Mouse (Mus musculus) left cerebral cortex, postnatal 36 days (tissue): Measurements from ENCODE around the gene Aldh3b2. TPM values are rescaled to one million over a fixed set of nuclear protein-coding genes. Genes with fewer than 3 reads are reported as not detected.
A peak's percentile ranks its signal among the peaks of the same experiment; 100 is the strongest.

Experiments
- DNase-seq, 2 experiments: peaks; one replicate each; pipeline ENCODE4 v3.0.0; 2021 to 2022; ENCODE audit warnings: low spot score in 2 of 2, mixed read lengths in 1 of 2
- intact Hi-C: fragments of 180-260 bp; cut with DNase I; formaldehyde crosslinking; loops from one replicate; pipeline ENCODE4 v1.15.1; 2025
- total RNA-seq, 2 experiments: library from RNA; stranded (reverse); gene quantifications; 2 replicates each; pipeline ENCODE4 v1.2.3; 2021

Aldh3b2 gene
- total RNA-seq, result 1 to 10 TPM; 1.0 to 1.4 TPM

DNA sequence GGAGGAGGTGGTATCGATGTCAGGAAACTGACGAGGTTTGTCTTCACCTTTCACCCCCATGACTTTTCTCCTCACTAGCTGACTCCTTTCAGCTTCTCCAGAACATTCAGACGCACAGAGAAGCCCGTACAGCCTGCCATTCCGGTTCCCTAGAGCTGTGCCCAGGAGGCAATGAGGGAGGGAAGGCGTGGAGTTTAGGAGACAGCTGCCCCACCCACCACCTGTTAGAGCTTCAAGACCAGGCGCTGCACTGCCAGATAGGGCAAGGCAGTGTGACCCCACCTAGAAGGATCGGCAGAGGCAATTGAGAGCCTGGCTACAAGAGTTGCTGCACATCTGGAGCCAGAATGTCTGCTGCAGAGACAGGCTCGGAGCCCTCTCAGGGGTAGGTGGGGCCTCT, at the start of gene Aldh3b2:
TSS of gene Aldh3b2 (plus strand) at position 100 of the 400 bp plus-strand sequence.
- intact Hi-C loops, result no loop called here
- DNase-seq, result no peak

DNA sequence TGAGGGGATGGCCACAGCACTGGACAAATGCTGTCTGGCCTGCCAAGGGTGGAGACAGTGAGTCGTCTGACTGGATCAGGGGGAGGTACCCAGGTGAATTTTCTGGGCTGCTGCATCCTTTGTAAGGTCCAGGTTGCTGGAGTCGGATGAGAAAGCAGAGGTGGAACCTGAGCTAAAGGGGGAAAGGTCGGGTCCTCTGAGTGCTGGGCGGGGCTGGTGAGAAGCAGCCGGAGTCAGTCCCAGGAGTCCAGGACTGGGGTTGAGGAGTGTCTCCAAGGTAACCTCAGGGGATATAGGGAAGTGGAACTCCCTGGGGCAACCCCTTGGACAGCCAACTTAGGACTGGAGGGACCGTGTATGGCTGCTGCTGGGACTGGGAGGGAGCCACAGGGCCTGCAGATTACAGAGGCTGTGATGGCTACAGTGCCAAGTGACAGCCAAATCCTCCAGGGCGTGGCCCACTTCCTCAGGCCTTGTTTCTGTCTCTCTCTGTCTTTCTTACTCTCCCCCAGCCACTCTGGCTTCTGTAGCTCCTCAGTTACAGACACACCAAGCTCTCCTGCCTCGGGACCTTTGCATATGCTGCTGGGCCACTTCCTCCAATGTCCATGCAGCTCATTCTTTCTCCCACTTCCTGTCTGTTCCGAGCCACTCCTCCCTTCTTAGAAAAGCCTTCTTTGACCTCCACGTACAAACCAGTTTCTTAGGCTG, 49.3 kb upstream of the Aldh3b2 start:
- no peak for DNase-seq

DNA sequence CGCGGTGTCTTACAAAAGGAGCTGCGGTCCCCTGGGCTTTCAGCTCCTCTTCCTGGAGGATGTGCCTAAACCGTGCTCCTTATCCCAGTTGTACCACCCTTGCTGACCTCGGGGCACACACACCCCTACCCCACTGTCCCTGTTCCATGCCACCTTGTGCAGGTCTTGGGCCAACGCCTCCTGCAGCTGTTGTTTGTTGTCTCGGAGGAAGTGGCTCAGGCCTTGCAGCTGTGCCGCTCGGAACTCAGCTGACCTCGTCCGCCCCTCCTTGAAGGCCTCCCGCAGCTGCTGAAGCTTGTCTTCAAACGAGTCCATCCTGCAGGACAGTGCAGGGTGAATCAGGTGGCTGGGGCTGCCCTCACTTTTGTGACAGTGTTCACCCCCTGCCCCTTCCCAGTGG, 48.5 kb upstream of the Aldh3b2 start:
- intact Hi-C loops, result no loop called here
- no peak for DNase-seq

More for the DNA sequence above, 49.3 kb upstream of the Aldh3b2 start:
- intact Hi-C loops, result no loop called here

DNA sequence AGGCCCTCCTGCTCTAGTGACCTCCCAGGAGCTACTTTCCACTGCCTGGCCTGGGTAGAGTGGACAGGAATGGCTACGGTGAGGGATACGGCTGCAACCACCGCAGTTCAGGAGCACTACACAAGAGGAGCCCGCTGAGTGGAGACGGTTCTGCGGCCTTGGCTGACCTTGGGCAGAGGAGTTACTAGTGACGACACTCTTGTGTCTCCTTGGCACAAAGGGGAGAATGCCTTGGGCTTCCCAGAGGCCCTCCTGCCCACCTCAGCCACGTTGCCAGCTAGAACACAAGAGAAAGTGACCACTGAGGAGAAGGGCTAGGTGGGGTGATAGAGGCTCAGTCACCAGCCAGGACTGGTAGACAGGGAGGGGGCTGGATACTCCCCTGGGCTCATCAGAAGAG, 47.9 kb upstream of the Aldh3b2 start:
- intact Hi-C loops, result no loop called here
- no peak for DNase-seq

DNA sequence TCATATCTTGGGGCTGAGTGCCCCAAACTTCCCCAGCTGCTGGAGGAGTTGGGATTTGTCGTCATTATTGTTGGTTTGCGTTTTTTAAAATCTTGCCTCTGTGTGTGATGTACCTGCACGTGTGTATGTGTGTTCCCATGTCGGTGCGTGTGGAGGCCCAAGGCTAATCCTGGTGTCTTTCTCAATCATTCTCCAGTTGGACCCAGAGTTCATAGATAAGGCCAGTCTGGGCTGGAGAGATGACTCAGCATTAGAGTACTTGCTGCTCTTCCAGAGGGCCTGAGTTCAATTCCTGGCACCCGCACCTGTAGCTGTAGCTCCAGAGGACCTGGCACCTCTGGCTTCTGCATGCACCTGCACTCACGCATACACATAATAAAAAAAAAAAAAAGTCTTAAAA, 47.3 kb upstream of the Aldh3b2 start:
- intact Hi-C loops, result no loop called here
- DNase-seq, result no peak

DNA sequence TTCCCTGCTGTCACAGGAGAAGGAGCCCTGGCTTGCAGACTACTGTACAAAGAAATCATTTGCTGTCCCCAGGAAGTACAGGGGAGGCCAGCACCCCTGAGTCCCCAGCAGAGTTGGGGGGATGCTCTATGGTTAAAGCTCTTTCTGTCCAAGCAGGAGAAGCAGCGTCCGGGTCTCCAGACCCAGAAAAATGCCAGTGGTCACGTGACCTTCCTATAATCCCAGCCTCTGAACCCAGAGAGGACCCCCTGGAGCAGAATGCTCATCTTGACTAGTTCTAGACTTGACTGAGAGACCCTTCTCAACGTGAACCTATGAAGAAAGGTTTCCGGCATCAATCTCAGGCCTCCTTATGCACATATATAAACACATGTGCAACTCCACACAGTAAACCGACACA, 46.3 kb upstream of the Aldh3b2 start:
- DNase-seq, result no peak
- intact Hi-C loops, result no loop called here

DNA sequence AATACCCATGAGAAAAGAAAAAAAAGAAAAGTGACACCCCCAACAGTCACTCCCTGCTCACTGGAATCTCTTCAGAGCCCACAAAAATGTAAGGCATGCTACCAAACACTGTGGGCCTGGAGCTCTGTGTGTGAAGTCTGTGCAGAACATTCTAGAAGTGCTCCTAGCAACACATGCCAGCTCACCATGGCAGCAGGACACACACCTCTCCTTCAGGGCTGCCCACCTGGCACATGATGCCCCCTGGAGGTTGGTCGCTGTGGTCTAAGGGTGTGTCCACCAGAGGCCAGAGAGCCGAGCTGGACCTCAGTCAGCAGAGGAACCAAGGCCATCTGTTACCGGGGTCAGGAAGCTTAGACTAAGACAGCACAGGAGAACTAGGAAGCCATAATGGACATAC, 45.8 kb upstream of the Aldh3b2 start:
- no peak for DNase-seq
- intact Hi-C loops, result no loop called here

DNA sequence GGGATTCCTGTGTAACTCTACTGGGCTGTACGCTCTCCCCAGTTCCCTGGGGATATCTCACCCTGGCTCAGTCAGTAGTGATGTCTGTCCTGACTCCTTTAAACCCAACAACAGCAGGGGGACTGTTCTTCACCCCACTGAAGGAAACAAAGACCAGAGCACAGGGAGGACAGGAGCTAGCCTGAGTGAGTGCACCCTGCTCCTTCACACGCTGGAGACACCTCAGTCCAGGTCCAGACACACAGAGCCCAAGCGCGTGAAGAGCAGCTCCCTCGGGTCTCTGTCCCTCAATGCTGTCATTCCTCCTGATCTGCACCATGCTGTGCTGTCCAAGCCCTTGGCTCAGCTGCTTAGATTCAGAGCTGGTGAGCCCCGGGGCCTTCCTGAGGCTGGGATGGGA, 45.4 kb upstream of the Aldh3b2 start:
- no peak for DNase-seq
- intact Hi-C loops, result no loop called here

DNA sequence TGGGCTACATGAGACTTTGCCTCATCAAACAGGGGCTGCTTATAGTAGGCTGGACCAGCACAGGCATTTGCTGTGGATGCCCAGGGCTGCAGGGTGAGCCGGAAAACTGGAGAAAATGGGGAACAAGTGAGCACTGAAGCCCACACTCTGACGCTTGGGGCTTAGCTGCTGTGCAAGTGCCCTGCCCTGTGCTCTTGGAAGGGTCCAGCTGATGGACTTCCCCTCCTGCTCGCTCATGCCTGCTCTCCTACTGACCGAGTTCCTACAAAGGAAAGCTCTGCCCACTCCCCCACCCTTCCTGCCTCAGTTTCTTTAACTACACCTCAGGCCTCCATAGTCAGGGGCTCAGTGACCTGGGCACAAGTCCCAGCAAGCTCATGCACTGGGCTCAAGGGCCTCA, 44.1 kb upstream of the Aldh3b2 start:
- DNase-seq, result no peak
- intact Hi-C loops, result no loop called here

DNA sequence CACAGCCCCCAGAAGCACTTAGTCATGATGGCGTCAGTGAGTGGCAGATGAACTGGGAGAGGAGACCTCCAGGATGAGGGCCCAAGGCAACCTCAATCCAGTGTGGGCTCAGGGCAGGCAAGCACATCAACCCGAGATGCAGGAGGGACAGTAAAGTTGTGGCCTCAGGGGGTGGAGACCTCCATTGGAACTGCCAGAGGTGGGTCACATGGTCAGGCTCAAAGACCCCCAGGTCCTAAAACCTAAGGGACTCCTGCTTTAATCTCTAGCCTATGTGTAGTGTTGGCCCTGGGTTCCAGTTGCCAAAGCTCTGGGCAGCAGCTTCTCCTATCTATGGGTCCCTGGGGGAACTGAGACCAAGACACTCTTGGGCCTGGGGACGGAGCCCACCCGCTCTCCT, 43.3 kb upstream of the Aldh3b2 start:
- intact Hi-C loops, result no loop called here
- no peak for DNase-seq

DNA sequence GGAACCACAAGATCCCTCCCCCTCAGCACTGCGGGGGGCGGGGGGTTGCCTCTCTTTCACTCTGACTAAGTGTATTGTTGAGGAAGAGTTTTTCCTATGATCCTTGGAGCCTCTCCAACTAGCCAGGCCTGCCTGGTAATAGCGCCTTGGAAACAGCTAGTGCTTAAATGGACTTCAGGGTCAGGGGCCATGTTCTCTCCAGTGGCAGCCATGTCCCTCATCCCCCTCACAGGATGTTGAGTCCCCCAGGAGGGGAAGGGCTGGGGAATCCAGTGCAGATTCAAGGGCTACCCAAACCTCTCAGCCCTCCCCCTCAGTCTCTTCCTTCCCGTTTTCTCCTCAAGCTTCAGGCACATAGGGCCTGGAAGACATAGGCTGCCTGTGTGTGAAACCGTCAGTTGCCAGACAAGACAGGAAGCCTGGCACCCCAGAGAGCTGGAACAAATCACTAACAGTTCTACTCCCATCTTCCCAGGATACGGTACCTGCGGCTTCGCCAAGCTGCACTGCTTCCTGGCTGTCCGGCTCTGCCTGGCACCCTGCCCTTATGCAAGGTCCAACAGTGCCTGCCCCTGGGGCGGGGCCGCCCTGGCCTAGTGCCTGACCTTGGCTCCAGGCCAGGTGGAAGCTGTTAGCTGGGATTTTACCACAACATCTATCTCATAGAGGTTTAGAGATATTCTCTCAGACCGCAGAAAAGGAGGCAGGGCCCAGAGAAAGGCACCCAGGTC, 42.8 kb upstream of the Aldh3b2 start, which contains the start of gene Aldh3b1:
TSS of gene Aldh3b1 (minus strand) at position 598 of the 731 bp plus-strand sequence.
- intact Hi-C loops, result no loop called here
- DNase-seq, result peak in 1 of 2 experiments; percentile 56

DNA sequence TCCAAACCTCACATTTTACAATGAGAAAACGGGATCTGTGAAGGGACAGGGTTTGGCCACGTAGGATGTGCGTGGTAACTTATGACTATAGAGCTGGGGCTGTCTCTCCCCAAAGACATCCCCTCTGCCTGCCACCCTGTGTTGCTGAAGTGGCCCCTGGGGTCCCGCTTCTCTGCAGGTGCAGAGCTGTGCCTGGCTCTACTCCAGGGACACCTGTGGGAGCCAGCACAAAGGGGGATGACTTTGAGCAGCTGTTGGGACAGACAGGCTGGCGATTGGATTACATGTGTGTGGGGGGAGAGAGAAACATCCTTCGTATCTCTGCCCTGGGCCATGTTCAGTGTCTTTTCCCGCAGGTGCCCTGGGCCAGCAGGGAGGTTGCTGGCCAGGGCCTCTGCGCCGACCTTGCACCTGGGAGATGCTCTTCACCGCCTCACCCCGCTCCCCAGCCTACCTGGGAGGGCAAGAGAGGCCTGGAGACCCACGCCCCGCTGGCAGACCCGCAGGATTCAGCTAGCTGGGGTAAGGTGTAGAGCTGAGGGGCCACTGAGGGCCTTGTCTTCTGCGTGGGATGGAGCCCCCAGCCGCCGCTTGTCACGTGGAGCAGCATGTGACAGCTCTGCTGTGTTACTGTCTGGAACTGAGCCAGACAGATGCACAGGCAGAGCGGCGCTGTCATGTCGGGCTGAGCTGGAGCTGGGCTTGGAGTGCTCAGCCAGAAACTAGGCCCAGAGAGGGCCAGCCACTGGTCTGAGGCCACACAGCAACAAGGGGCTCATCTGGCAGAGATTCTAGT, 41.7 kb upstream of the Aldh3b2 start:
- intact Hi-C loops, result no loop called here
- no peak for DNase-seq

DNA sequence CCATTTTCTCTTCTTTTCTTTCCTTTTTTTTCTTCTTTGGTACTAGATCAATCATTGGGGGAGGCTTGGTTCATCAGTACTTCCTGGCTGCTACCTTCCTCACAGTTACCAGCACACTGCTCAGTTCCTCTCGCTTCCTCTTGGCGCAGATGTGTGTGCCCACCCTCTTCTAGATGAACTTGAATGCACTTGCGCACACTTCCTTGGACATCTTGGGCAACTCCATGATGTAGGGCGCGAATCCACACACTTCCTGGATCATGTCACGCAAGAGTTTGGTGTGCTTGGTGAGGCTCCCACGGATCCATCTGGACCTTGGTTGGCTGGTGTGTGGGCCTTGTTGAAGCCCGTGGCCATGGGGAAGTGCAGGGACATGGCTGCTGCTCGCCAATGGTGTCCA, 40.4 kb upstream of the Aldh3b2 start:
- no peak for DNase-seq
- intact Hi-C loops, result no loop called here

DNA sequence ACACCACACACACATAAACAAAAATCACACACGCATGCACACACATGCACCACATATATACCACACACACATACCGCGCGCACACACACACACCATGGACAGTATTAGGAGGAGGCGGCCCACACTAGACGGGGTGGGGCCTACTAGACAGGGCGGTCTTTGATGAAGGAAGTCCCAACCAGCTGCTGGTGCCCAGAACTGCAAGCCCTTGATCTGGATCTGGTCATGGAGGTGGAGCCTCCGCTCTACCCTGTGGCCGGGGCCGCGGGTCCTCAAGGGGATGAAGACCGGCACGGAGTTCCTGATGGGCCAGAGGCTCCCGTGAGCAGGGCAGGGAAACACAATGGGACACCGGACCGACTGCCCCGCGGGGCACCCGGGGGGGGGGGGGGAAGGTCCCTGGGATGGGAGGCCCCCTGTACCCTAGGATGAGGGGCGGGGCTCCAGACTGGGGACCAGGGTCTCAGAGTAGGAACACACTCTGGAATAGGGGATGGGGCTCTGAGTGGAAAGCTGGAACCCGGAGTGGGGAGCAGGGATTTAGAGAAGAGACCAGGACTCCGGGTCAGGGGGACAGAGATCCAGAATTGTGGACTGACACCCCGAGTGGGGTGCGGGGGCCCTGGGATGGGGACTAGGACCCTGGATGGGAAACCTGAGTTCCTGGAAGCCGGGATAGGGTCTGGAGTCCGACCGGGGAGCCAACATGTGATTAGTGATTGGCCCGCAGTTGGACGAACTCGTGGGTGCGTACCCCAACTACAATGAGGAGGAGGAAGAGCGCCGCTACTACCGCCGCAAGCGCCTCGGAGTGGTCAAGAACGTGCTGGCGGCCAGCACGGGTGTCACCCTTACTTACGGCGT, 36.9 kb upstream of the Aldh3b2 start, which contains the start of gene Unc93b1:
TSS of gene Unc93b1 (plus strand) at position 155 of the 864 bp plus-strand sequence.
- no peak for DNase-seq
- intact Hi-C loops, result no loop called here

DNA sequence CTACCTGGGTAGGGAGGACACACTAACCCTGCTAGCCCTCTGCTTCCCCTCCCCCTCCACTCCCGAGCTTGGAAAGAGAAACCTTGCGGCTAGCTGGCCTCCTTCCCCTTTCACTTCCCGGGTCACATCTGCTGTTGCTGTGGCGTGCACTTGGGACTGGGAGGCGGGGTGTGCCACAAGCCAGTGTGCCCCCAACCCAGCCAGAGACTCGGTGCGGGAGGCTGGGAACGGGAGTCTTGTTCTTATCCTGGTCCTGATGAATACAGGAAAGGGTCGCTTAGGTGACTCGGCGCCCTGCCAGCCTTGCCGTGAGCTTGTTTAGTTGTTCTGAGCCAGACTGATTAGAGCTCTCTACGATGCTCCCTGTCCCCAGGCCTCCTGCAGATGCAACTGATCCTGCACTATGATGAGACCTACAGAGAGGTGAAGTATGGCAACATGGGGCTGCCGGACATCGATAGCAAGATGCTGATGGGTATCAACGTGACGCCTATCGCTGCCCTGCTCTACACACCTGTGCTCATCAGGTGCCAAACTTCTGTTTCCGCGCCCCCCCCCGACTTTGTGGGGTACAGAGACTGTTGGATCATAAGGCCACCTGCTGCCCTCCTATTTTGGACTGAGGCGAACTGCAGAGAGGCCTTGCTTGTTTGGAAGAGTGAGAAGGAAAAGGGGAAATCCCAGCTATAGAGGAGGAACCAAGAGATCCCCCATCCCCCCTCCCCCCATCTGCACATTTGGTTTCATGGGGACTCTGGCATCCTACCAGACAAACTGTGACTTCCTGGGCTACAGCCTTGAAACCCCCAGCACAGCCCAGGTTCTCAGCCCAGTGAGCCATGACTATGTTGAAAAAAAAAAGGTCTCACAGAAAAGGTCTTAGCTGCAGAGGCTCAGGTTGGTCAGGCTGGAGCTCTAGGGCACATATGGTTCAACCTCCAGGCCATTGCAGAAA, 36.0 kb upstream of the Aldh3b2 start:
- no peak for DNase-seq
- intact Hi-C loops, result no loop called here

DNA sequence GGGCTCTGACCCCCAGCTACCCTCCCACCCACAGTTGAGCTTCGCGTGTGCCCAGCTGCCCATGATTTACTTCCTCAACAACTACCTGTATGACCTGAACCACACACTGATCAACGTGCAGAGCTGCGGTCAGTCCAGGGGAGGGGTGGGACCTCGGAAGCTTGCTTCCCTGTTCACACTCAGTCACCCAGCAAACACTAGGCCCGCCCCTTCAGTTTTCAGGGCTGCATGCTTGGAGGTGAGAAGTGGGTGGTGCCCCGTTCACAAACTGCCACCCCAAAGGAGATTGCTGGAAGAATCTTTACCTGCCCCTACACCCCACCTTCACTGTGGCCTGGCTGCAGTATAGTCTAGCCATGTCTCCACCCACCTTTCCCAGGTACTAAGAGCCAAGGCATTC, 29.8 kb upstream of the Aldh3b2 start:
- no peak for DNase-seq
- intact Hi-C loops, result no loop called here

DNA sequence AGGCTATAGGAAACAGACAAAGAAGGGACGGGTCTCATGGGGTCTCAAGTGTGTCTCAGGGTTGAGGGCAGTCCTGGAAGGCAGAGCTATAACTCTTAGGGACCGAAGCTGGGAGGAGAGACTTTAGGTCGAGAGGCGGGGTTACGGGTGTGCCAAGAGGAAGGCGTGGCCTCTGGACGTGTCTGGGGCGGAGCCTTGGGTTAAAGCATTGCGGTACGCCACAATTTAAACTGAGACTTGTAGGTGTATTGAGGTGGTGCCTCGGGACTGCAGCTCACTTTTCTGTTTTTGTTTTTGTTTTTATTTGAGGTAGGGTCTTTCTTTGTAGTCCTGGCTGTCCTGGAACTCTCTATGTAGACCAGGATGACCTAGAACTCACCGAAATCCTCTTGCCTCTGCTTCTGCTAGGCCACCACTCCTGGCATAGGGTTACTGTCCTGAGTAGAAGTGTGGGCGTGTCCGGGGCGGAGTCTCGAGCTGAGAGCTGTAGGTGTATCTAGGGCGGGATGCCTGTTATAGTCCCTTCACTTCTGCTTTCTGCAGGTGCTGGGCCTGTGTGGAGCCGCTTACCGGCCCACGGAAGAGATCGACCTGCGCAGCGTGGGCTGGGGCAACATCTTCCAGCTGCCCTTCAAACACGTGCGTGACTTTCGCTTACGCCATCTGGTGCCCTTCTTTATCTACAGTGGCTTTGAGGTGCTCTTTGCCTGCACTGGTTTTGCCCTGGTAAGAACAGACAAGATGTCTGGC, 29.0 kb upstream of the Aldh3b2 start:
- DNase-seq, result no peak
- intact Hi-C loops, result no loop called here
